Mouse (Mus musculus): ENCODE results near the gene Fam126a.

Gene Fam126a

DNA sequence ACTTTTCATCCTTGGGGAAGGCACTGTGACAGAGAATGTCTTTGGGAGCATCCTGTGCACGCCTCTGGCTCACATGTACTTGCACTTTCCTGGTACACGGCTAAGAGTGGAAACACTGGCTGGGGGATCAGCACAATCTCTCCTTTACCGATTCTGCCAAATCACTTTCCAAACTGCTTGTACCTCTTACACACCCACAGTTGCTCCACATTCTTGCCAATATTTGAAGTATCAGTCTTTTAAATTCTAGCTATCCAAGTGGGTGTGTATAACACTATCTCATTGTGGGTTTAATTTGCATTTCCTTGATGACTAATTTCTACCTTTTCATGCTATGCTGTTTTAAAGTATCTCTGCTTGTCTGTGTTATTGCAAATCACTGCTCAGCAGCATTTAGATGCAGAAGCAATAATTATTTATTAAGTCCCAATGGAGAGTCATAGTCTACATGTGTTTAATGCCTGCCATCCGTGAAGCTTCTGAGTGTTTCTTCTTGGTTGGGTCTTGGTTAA lies 10.9 kb upstream of the Fam126a start:
- in situ Hi-C loops (cut with MboI): loop anchor here (25.0 kb wide), 1 partner anchor 179 kb away; no protein-coding TSS in a partner anchor

DNA sequence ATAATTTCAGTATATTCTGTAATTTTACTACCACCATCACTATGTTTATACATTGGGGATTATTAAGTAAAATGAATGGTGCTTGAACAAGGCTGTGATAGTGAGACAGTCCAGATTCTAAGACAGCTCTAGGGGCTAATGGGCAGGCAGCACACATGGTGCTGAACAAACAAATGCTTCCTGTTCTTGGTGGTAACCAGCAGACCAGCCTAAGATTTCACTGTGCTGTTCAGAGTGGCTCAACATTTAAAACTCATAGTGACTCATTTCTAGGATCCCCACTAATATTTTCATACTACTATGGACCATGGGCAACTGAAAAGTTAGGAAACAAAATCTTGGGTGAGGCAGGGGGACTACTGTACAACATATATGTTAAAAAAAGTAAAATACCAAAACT lies 10.1 kb upstream of the Fam126a start:
- in situ Hi-C loops (cut with MboI): loop anchor here (25.0 kb wide), 1 partner anchor 178 kb away; no protein-coding TSS in a partner anchor

GRCm38 (mm10) chr5:24039423-24039822 lies 8.9 kb upstream of the Fam126a start:
- in situ Hi-C loops (cut with MboI): loop anchor here (25.0 kb wide), 1 partner anchor 177 kb away; no protein-coding TSS in a partner anchor

GRCm38 (mm10) chr5:24038819-24039218 lies 8.3 kb upstream of the Fam126a start:
- in situ Hi-C loops (cut with MboI): loop anchor here (25.0 kb wide), 1 partner anchor 177 kb away; no protein-coding TSS in a partner anchor

DNA sequence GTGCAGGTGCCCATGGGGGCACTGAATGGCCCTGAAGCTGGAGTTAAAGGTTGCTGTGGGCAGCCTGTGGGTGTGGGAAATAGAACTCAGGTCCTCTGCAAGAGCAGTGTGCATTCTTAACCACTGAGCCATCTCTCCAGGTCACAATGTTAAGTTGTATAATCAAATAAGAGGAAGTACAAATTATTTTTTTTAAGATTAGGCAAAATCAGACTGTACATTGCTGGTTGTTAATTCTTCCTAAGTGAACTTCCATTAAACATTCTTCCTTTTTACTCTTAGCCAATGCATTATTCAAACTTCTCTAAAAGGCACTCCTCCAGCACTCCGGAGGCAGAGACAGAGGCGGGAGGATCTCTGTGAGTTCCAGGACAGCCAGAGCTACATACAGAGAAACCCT lies 7.7 kb upstream of the Fam126a start:
- in situ Hi-C loops (cut with MboI): loop anchor here (25.0 kb wide), 1 partner anchor 176 kb away; no protein-coding TSS in a partner anchor

- in situ Hi-C loops (cut with MboI): loop anchor here (25.0 kb wide), 1 partner anchor 174 kb away; no protein-coding TSS in a partner anchor
These were observed 6.2 kb upstream of the Fam126a start for GRCm38 (mm10) chr5:24036731-24037130.

GRCm38 (mm10) chr5:24034970-24035369 lies 4.5 kb upstream of the Fam126a start:
- in situ Hi-C loops (cut with MboI): loop anchor here (25.0 kb wide), 1 partner anchor 173 kb away; no protein-coding TSS in a partner anchor

- in situ Hi-C loops (cut with MboI): loop anchor here (25.0 kb wide), 1 partner anchor 172 kb away; no protein-coding TSS in a partner anchor
These were observed 3.6 kb upstream of the Fam126a start for GRCm38 (mm10) chr5:24034091-24034490.

DNA sequence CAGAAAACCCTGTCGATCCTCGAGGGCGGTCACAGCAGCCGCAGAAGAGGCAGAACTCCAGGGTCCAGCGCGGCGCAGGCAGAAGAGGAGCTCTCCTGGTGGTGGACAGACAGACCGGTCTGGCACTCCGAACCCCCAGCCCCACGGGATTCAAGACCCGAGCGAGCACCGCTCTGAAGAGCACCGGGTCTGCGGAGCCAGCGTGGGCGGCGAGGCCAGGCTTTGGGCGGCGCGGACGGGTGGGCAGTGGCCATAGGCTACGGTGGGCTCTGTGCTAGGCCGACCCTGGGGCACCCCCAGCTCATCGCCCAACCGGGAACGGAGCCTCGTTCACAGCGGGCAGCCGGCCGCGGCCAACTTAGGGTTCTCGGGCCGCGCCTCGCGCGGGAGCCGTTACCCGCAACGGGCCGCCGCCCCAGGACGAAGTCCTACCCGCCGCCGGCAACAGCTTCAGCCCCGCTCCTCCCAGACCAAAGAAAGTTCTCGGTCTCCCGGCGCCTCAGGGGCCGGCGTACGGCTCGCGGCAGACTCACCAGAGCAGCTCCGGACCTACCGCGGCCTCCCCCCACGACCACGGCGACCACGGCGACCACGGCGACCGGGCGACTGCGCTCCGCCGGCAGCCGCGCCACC lies 428 bp downstream of the Fam126a start:
- in situ Hi-C loops (cut with MboI): loop anchor here (25.0 kb wide), 1 partner anchor 168 kb away; no protein-coding TSS in a partner anchor

- in situ Hi-C loops (cut with MboI): loop anchor here (25.0 kb wide), 1 partner anchor 167 kb away; no protein-coding TSS in a partner anchor
These were observed 1.1 kb downstream of the Fam126a start for GRCm38 (mm10) chr5:24029331-24029771.

DNA sequence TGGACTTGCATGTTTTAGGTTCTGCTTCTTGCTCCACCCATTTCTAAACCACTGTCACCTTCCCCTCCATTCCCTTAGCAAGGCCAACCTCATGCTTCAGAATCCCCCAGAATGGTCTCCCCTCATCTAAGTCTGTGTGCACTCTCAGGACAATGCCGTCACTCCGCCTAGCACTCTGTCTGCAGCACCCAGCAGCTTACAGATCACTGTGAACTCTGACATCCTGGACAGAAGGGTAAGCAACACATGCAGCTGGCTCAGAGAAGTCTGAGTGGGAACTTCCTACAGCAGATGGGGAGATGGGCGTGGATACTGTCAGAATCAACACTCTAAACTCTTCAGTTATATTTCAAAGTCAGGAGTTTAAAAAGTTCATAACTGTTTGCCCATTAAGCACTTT lies 5.5 kb downstream of the Fam126a start:
- in situ Hi-C loops (cut with MboI): loop anchor here (25.0 kb wide), 1 partner anchor 163 kb away; no protein-coding TSS in a partner anchor

DNA sequence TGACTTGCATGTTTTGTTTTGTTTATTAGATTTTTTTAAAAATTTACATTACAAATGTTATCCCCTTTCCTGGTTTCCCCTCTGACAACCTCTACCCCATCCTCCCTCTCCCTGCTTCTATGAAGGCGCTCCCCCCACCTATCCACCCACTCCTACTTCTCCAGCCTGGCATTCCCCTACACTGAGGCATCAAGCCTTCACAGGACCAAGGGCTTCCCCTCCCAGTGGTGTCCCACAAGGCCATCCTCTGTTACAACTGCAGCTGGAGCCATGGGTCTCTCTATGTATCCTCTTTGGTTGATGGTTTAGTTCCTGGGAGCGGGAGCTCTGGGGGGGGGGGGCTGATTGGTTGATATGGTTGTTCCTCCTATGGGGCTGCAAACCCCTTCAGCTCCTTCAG lies 7.3 kb downstream of the Fam126a start:
- in situ Hi-C loops (cut with MboI): no loop called here

DNA sequence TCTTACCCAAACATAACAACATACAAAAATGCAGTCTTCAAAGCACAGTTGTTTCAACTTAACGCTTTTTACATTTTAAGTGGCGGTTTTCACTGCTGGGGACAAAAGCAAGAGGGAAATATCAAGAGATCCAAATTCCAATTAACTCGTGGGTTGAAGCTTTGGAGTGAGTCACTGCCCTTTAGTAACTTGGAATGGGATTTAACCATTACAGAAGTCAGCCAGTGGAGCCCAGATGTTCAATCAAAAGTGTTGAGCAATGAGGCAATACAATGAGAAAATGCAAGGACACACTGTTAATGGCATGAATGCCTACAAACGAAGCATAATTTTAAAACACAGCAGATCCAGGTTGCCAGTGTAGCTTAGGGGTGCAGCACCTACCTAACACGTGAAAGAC lies 8.8 kb downstream of the Fam126a start:
- in situ Hi-C loops (cut with MboI): no loop called here

- in situ Hi-C loops (cut with MboI): no loop called here
These were observed 10.1 kb downstream of the Fam126a start for GRCm38 (mm10) chr5:24020380-24020779.

DNA sequence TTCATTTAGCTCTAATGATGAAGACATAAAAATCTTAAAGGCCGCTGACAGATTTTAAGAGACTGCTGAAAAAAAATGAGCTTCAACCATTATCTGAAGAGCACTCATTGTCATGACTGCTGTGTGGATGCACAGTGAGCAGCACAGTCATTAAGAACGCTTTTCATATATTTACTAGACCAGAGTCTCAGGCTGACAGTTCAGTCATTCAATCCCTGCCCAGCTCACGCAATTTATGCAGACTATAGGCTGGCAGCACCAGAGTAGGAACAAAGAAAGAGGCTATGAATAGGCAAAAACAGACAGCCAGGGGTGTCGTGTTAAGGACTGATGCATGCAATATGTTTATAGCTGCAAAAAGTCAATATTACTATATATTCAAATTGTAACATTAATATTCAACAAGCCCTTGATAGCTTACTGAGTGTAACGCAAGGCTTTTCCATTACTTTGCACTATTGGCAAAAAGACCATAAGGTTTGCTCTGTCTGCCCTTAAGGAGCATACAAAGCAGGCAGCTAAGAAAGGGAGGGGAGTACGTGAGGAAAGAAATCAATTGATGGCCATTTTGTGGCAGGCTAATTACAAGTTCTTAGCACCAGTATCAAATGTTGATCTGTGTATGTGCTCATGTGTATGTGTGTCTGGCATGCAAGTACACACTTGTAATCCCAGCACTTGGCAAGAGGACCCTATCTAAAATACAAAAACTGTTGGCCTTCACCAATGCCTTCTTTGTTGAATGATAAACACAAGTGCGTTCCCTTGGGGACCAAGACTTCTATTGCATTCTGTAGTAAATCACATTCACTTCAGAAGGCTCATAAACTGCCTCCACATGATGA lies 10.9 kb downstream of the Fam126a start:
- in situ Hi-C loops (cut with MboI): no loop called here

GRCm38 (mm10) chr5:24018621-24019261 lies 11.7 kb downstream of the Fam126a start:
- in situ Hi-C loops (cut with MboI): no loop called here

- in situ Hi-C loops (cut with MboI): no loop called here
These were observed 13.6 kb downstream of the Fam126a start for GRCm38 (mm10) chr5:24016912-24017311.

DNA sequence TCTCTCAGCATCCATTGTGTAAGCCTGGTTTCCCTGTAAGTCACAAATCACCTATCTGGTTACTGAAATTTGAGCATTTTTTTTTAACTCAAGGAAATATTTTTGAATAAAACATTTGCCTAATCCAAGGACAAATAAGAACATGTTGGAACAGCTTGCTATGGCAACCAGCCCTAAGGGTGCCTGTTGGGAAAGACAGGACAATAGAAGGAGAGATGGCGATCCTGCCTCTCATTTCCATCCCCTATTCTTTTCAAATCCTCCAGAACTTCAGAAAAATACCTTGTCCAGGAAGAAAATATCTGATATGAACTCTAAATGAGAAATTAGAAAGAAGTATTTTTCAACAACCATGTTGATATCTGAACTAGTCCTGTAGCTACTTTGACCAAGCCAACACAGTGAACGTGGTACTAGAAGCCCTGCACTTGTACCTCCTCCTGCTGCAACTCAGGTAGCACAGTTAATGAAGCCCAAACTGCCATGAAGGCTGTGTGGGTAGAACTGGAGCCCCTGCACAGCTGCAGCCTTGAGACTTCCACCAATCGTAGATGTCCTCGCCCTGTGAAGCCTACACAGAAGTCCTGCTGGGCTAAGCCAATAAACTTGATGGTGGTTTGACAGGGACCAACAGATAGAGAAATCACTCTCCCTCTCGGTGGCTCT lies 17.0 kb downstream of the Fam126a start:
- in situ Hi-C loops (cut with MboI): no loop called here

- in situ Hi-C loops (cut with MboI): no loop called here
These were observed 31.3 kb downstream of the Fam126a start for GRCm38 (mm10) chr5:23999083-23999671.

- in situ Hi-C loops (cut with MboI): no loop called here
These were observed 34.5 kb downstream of the Fam126a start for GRCm38 (mm10) chr5:23995951-23996350.

GRCm38 (mm10) chr5:23994929-23995328 lies 35.6 kb downstream of the Fam126a start:
- in situ Hi-C loops (cut with MboI): no loop called here

Data from mature B cell (primary cell).